Mouse (Mus musculus): ENCODE results near the gene Wnk2. TPM values are rescaled to one million over a fixed set of nuclear protein-coding genes. Genes with fewer than 3 reads are reported as not detected.

Gene Wnk2
- total and polyA plus RNA-seq, 3 experiments, result 0.04 TPM; not detected in 2

DNA sequence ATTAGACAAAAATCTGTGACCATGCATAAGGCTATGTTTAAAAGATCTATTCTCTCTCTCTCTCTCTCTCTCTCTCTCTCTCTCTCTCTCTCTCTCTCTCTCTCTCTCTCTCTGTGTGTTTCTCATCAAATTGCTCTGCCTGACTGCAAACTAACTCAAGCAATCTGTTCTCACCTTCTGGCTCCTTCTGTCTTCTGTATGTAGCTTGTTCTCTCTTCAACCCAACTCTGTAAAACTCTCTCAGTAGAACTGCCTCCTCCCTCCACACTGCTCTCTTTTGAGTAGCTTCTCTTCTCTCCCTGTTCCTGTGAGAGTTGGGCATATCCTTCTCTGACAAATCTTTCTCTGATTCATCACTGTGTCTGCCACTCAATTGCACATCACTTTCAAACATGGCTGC is 154.9 kb downstream of the Wnk2 start:
- Histone ChIP-seq H3K9me3 (replicated peaks; ENCODE audit: insufficient read depth, low read length) (no peaks in the 10 kb centered on the region), H3K79me2 (ENCODE audit: control insufficient read depth, insufficient read depth, low read length, poor library complexity) (no peaks in the 10 kb centered on the region), H3K9ac (ENCODE audit: control insufficient read depth, low read depth, low read length, poor library complexity, severe bottlenecking) (no peak overlapping the region), H3K27ac (ENCODE audit: control insufficient read depth, low read depth, low read length) (no peak overlapping the region), H3K4me1 (ENCODE audit: control insufficient read depth in 1 of 2, insufficient read depth in 2 of 2, low read length in 2 of 2) (no peaks in the 10 kb centered on the region), H3K36me3 (ENCODE audit: control insufficient read depth in 1 of 2, insufficient read depth in 2 of 2, low read length in 2 of 2) (no peaks in the 10 kb centered on the region), H3K27me3 (ENCODE audit: control insufficient read depth in 1 of 2, insufficient read depth in 2 of 2, low read length in 2 of 2) (peaks cover 0 to 1% of the 10 kb centered on the region in 2 experiments; a peak in 1 of 4 replicates), H3K4me3 (ENCODE audit: control insufficient read depth in 1 of 2, insufficient read depth in 1 of 2, low read depth in 2 of 2, low read length in 2 of 2) (no peak overlapping the region)
- no peak for TF ChIP-seq MYC (IDR thresholded peaks at IDR 0.05; ENCODE audit: low read depth, low read length)
- no peak for TF ChIP-seq CHD2 (IDR thresholded peaks at IDR 0.05; ENCODE audit: low read length)
- no peak for TF ChIP-seq SMC3 (IDR thresholded peaks at IDR 0.05; ENCODE audit: low read depth, low read length)
- no peak for TF ChIP-seq TAL1 (IDR thresholded peaks at IDR 0.05; ENCODE audit: low read length)
- no peak for TF ChIP-seq CTCF (IDR thresholded peaks at IDR 0.05 in 2 of 3, conservative IDR thresholded peaks at IDR 0.05 in 1 of 3; ENCODE audit: control insufficient read depth in 1 of 3, insufficient read depth in 1 of 3, low read depth in 2 of 3, low read length in 3 of 3, poor library complexity in 1 of 3, severe bottlenecking in 1 of 3)
- TF ChIP-seq BHLHE40 (IDR thresholded peaks at IDR 0.05; ENCODE audit: borderline replicate concordance, low read depth, low read length), result no peak
- no peak for TF ChIP-seq POLR2AphosphoS5 (IDR thresholded peaks at IDR 0.05; ENCODE audit: borderline replicate concordance, low read depth, low read length)
- no peak for TF ChIP-seq MAX (IDR thresholded peaks at IDR 0.05; ENCODE audit: low read length)
- TF ChIP-seq MAFK (IDR thresholded peaks at IDR 0.05; ENCODE audit: borderline replicate concordance, low read depth, low read length), result no peak
- no peak for TF ChIP-seq ZC3H11A (IDR thresholded peaks at IDR 0.05; ENCODE audit: low read depth, low read length)
- TF ChIP-seq ZNF384 (IDR thresholded peaks at IDR 0.05; ENCODE audit: low read depth, low read length), result no peak
- TF ChIP-seq TCF12 (IDR thresholded peaks at IDR 0.05; ENCODE audit: low read depth, low read length), result no peak
- TF ChIP-seq POLR2AphosphoS2 (IDR thresholded peaks at IDR 0.05; ENCODE audit: low read length), result no peak
- TF ChIP-seq NELFE (IDR thresholded peaks at IDR 0.05; ENCODE audit: low read depth, low read length), result no peak
- TF ChIP-seq USF2 (IDR thresholded peaks at IDR 0.05; ENCODE audit: borderline replicate concordance in 1 of 2, insufficient read depth in 1 of 2, low read depth in 1 of 2, low read length in 2 of 2), result no peak
- TF ChIP-seq MEF2A (IDR thresholded peaks at IDR 0.05; ENCODE audit: extremely low read depth, insufficient replicate concordance, low read depth, low read length, poor library complexity, severe bottlenecking), result no peak
- TF ChIP-seq UBTF (IDR thresholded peaks at IDR 0.05; ENCODE audit: borderline replicate concordance, insufficient read depth, low read depth, low read length), result no peak
- no peak for TF ChIP-seq ZMIZ1 (IDR thresholded peaks at IDR 0.05; ENCODE audit: low read depth, low read length)
- DNase-seq (ENCODE audit: low read depth, low spot score), result no peak

- H3K27me3 ChIP-seq (ENCODE audit: control insufficient read depth in 1 of 2, insufficient read depth in 2 of 2, low read length in 2 of 2), result peaks cover 0 to 1% of the 10 kb centered on the region in 2 experiments; a peak in 1 of 4 replicates
- TF ChIP-seq KAT2A (conservative IDR thresholded peaks at IDR 0.05; ENCODE audit: low read depth, low read length) (no peak), RCOR1 (IDR thresholded peaks at IDR 0.05; ENCODE audit: low read depth, low read length) (no peak), MAFK (IDR thresholded peaks at IDR 0.05; ENCODE audit: borderline replicate concordance, low read depth, low read length) (no peak), ZKSCAN1 (IDR thresholded peaks at IDR 0.05; ENCODE audit: low read depth, low read length) (no peak), TBP (IDR thresholded peaks at IDR 0.05; ENCODE audit: low read depth, low read length) (no peak), SMC3 (IDR thresholded peaks at IDR 0.05; ENCODE audit: low read depth, low read length) (no peak), GATA1 (IDR thresholded peaks at IDR 0.05; ENCODE audit: low read depth, low read length) (no peak), NELFE (IDR thresholded peaks at IDR 0.05; ENCODE audit: low read depth, low read length) (no peak), EP300 (IDR thresholded peaks at IDR 0.05; ENCODE audit: low read depth in 1 of 2, low read length in 2 of 2) (no peak), TAL1 (IDR thresholded peaks at IDR 0.05; ENCODE audit: low read length) (no peak), HCFC1 (IDR thresholded peaks at IDR 0.05; ENCODE audit: low read depth, low read length) (no peak), RAD21 (IDR thresholded peaks at IDR 0.05; ENCODE audit: low read depth, low read length) (no peak), ZMIZ1 (IDR thresholded peaks at IDR 0.05; ENCODE audit: low read depth, low read length) (no peak), POLR2AphosphoS2 (IDR thresholded peaks at IDR 0.05; ENCODE audit: low read length) (no peak), ETS1 (IDR thresholded peaks at IDR 0.05; ENCODE audit: low read depth, low read length) (no peak), USF1 (IDR thresholded peaks at IDR 0.05; ENCODE audit: low read depth, low read length) (no peak), E2F4 (IDR thresholded peaks at IDR 0.05; ENCODE audit: borderline replicate concordance, low read depth, low read length) (no peak), ZNF384 (IDR thresholded peaks at IDR 0.05; ENCODE audit: low read depth, low read length) (no peak), TCF12 (IDR thresholded peaks at IDR 0.05; ENCODE audit: low read depth, low read length) (no peak), NRF1 (IDR thresholded peaks at IDR 0.05; ENCODE audit: insufficient read depth, low read depth, low read length, poor library complexity, severe bottlenecking) (no peak)
Measured at GRCm38 (mm10) chr13:48990138-48990537, 157.7 kb downstream of the Wnk2 start.

More at GRCm38 (mm10) chr13:48990138-48990537, 157.7 kb downstream of the Wnk2 start:
- DNase-seq (ENCODE audit: low read depth, low spot score), result no peak
- H3K4me1 ChIP-seq (ENCODE audit: control insufficient read depth in 1 of 2, insufficient read depth in 2 of 2, low read length in 2 of 2), result no peaks in the 10 kb centered on the region
- H3K4me3 ChIP-seq (ENCODE audit: control insufficient read depth in 1 of 2, insufficient read depth in 1 of 2, low read depth in 2 of 2, low read length in 2 of 2), result no peak overlapping the region
- no peaks in the 10 kb centered on the region for H3K79me2 ChIP-seq (ENCODE audit: control insufficient read depth, insufficient read depth, low read length, poor library complexity)
- no peak overlapping the region for H3K27ac ChIP-seq (ENCODE audit: control insufficient read depth, low read depth, low read length)
- H3K9me3 ChIP-seq (replicated peaks; ENCODE audit: insufficient read depth, low read length), result no peaks in the 10 kb centered on the region
- no peaks in the 10 kb centered on the region for H3K36me3 ChIP-seq (ENCODE audit: control insufficient read depth in 1 of 2, insufficient read depth in 2 of 2, low read length in 2 of 2)
- H3K9ac ChIP-seq (ENCODE audit: control insufficient read depth, low read depth, low read length, poor library complexity, severe bottlenecking), result no peak overlapping the region
